Mouse (Mus musculus): ENCODE measurements around the gene Cox4i2. TPM values are rescaled to one million over a fixed set of nuclear protein-coding genes. Genes with fewer than 3 reads are reported as not detected.

Cox4i2 gene
- polyA plus RNA-seq, 1 experiment from 2014 or later: 4.4 TPM

GRCm38 (mm10) chr2:152758351-152758750 is 4.4 kb downstream of the Cox4i2 start:
- no peaks in the 10 kb centered on the region for H3K36me3 ChIP-seq
- 57% methylated on average over 4 of the region's 4 CpGs for WGBS
- no peak overlapping the region for H3K9ac ChIP-seq (replicated peaks)

GRCm38 (mm10) chr2:152763310-152763709 is 9.3 kb downstream of the Cox4i2 start:
- Histone ChIP-seq H3K4me2 (replicated peaks) (no peak overlapping the region), H3K4me3 (no peak overlapping the region)
- no peak for ATAC-seq (replicated peaks)

More at GRCm38 (mm10) chr2:152758351-152758750, 4.4 kb downstream of the Cox4i2 start:
- ATAC-seq (replicated peaks): no peak
- H3K27me3 ChIP-seq: no peaks in the 10 kb centered on the region
- H3K4me3 ChIP-seq: no peak overlapping the region
- H3K4me2 ChIP-seq (replicated peaks): no peak overlapping the region
- H3K9me3 ChIP-seq: no peaks in the 10 kb centered on the region
- H3K27ac ChIP-seq (replicated peaks): no peak overlapping the region
- H3K4me1 ChIP-seq: peaks cover 12% of the 10 kb centered on the region

GRCm38 (mm10) chr2:152764172-152765044 is 10.4 kb downstream of the Cox4i2 start:
- Histone ChIP-seq H3K9ac (replicated peaks) (no peak overlapping the region), H3K4me3 (no peak overlapping the region), H3K27ac (replicated peaks) (no peak overlapping the region), H3K4me1 (peaks cover 10% of the 10 kb centered on the region), H3K9me3 (no peaks in the 10 kb centered on the region), H3K4me2 (replicated peaks) (peak overlapping the region; percentile 19; the same call in 1 of the 2 replicates), H3K27me3 (no peaks in the 10 kb centered on the region), H3K36me3 (no peaks in the 10 kb centered on the region)
- 0 out of 2 replicates have a peak, but pooled peaks have one; percentile 12 for ATAC-seq (replicated peaks)
- 4% methylated on average over 14 of the region's 14 CpGs for WGBS

More at GRCm38 (mm10) chr2:152763310-152763709, 9.3 kb downstream of the Cox4i2 start:
- Histone ChIP-seq H3K27ac (replicated peaks) (no peak overlapping the region), H3K36me3 (no peaks in the 10 kb centered on the region), H3K9me3 (no peaks in the 10 kb centered on the region), H3K27me3 (no peaks in the 10 kb centered on the region), H3K9ac (replicated peaks) (no peak overlapping the region), H3K4me1 (peaks cover 10% of the 10 kb centered on the region)
- WGBS: 84% methylated on average over 6 of the region's 6 CpGs

GRCm38 (mm10) chr2:152765045-152765674 is 11.2 kb downstream of the Cox4i2 start:
- no peak for ATAC-seq (replicated peaks)
- Histone ChIP-seq H3K27ac (replicated peaks) (no peak overlapping the region), H3K9ac (replicated peaks) (no peak overlapping the region), H3K4me3 (no peak overlapping the region), H3K4me1 (peaks cover 10% of the 10 kb centered on the region), H3K4me2 (replicated peaks) (0 out of 2 replicates have a peak overlapping the region, but pooled peaks have one; percentile 19), H3K9me3 (no peaks in the 10 kb centered on the region), H3K36me3 (no peaks in the 10 kb centered on the region), H3K27me3 (no peaks in the 10 kb centered on the region)
- WGBS: 13% methylated on average over 7 of the region's 7 CpGs

DNA sequence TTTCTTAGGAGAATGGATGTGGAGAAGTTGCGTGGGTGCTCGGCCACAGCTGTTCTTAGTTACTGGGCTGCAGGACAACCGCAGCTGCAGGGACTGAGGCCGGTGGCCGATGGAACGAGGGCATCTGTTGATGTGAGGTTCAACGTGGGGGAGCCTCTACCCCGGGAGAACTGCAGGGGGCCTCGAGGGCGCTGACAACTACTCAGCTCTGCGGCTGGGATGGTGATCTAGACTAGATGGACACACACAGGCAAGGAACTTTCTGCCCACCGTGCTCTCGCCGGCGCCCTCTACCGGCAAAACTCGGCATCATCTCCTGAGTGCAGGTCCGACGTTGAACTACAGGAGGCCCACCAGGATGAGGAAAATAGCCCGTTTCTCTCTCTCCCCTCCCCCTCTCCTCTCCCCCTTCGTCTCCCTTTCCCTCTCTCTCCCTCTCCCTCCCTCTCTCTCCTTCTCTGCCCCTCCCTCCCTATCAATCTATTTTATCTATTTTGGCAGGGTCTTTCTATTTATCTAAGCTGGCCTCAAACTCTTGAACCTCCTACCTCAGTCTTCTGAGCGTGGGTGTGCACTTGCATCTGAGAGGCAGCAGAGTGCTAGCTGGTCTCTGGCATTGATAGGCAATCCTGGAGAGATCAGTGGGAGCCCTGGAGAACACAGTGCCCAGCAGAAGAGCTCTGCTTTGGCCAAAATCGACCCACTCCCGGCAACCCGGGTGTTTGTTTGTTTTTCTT is 12.6 kb downstream of the Cox4i2 start:
- H3K4me1 ChIP-seq: peaks cover 10% of the 10 kb centered on the region
- H3K36me3 ChIP-seq: no peaks in the 10 kb centered on the region
- no peak overlapping the region for H3K27ac ChIP-seq (replicated peaks)
- 21% methylated on average over 24 of the region's 25 CpGs for WGBS
- H3K9ac ChIP-seq (replicated peaks): no peak overlapping the region
- no peak overlapping the region for H3K4me2 ChIP-seq (replicated peaks)
- no peaks in the 10 kb centered on the region for H3K9me3 ChIP-seq
- no peaks in the 10 kb centered on the region for H3K27me3 ChIP-seq
- 0 out of 2 replicates have a peak, but pooled peaks have one; percentile 58 for ATAC-seq (replicated peaks)
- no peak overlapping the region for H3K4me3 ChIP-seq

DNA sequence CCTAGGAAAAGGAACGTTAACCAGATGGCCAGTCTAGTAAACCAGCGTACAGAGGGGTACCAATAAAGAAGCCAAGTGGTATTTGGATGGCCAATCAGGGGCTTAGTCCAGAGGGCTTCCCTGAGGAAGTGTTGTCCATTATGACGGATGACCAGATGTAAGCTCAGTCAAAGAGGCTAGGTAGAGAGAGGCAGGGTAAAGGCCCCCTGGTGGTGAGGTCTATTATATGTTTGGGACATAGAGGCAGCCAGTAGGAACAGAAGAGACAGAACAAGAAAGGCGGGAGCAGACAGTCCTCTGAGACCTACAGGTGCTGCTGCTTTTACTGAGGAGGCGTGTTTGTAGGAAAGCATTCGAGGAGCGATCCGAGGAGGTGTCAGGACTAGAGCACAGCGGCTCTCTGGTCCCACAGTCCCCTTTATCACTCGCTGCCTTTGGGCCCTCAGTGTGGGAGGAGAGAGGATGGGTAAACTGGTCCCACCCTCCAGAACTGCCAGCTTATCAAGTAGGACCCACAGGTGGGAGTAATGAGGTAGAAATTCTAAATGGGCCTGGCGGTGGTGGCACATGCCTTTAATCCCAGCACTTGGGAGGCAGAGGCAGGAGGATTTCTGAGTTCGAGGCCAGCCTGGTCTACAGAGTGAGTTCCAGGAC is 13.8 kb downstream of the Cox4i2 start:
- Histone ChIP-seq H3K9ac (replicated peaks) (no peak overlapping the region), H3K4me3 (no peak overlapping the region), H3K27ac (replicated peaks) (no peak overlapping the region), H3K4me2 (replicated peaks) (no peak overlapping the region), H3K27me3 (no peaks in the 10 kb centered on the region), H3K36me3 (no peaks in the 10 kb centered on the region), H3K9me3 (no peaks in the 10 kb centered on the region), H3K4me1 (peaks cover 10% of the 10 kb centered on the region)
- no peak for ATAC-seq (replicated peaks)
- 58% methylated on average over 12 of the region's 12 CpGs for WGBS

DNA sequence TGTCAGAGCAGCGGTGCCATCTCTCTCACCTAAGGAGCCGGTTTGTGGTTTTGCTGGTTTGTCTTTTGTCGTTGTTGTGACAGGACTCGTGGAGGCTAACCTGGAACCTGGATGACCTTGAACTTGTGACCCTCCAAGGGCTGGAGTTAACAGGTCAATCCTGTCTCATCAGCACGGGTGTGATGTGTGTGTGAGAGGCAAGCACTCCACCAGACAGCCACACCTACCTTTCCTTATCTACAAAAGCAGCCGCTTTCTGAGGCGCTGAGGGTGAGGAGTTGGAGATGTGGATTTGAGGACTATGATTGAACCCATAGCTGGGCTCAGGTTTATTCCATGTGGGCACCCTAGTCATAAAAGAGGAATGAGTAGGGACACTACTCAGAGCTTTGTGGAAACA is 15.7 kb downstream of the Cox4i2 start:
- Histone ChIP-seq H3K4me1 (peaks cover 7% of the 10 kb centered on the region), H3K27me3 (no peaks in the 10 kb centered on the region), H3K36me3 (no peaks in the 10 kb centered on the region), H3K9ac (replicated peaks) (no peak overlapping the region), H3K27ac (replicated peaks) (no peak overlapping the region), H3K9me3 (no peaks in the 10 kb centered on the region), H3K4me3 (no peak overlapping the region), H3K4me2 (replicated peaks) (no peak overlapping the region)
- WGBS: 90% methylated on average over 7 of the region's 7 CpGs
- ATAC-seq (replicated peaks): no peak

DNA sequence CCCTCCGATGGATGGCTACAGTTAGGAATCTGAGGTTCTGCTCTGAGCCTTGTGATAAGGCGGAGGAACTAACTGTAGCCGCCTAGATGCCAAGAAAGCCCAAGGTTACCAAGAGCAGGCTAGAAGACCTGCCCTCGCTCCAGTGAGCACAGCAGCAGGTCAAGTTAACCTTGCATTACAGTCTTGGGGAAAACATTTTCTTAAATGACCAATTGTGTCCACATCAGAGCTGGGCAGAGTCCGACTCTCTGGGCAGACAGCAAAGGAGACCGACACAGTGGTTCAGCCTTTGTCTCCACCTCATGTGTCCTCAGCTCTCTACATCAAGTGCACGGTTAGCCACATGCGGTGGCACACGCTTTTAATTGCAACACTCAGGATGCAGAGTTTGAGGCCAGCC is 17.6 kb downstream of the Cox4i2 start:
- Histone ChIP-seq H3K9me3 (no peaks in the 10 kb centered on the region), H3K4me1 (0 out of 2 replicates have a peak, but pooled peaks cover 4% of the 10 kb centered on the region), H3K27me3 (no peaks in the 10 kb centered on the region), H3K36me3 (no peaks in the 10 kb centered on the region), H3K4me3 (no peak overlapping the region), H3K27ac (replicated peaks) (no peak overlapping the region), H3K9ac (replicated peaks) (no peak overlapping the region), H3K4me2 (replicated peaks) (no peak overlapping the region)
- 90% methylated on average over 9 of the region's 9 CpGs for WGBS
- no peak for ATAC-seq (replicated peaks)

DNA sequence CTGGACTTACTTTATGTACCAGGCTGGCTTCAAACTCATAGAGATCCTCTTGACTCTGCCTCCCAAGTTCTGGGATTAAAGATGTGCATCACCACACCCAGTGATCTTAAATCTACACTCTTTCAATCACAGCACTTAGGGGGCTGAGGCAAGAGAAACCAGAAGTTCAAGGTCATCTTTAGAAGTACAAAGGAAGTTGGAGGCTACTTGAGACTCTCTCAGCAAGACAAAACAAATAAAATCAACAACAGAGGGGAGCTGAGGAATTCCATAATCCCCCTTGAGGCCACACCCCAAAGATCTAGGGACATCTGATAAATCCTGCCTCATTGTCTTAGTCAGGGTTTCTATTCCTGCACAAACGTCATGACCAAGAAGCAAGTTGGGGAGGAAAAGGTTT is 18.3 kb downstream of the Cox4i2 start:
- Histone ChIP-seq H3K9ac (replicated peaks) (no peak overlapping the region), H3K9me3 (no peaks in the 10 kb centered on the region), H3K4me1 (0 out of 2 replicates have a peak, but pooled peaks cover 4% of the 10 kb centered on the region), H3K4me3 (no peak overlapping the region), H3K27ac (replicated peaks) (no peak overlapping the region), H3K27me3 (no peaks in the 10 kb centered on the region), H3K4me2 (replicated peaks) (no peak overlapping the region), H3K36me3 (no peaks in the 10 kb centered on the region)
- 23% methylated on average over 1 of the region's 1 CpGs for WGBS
- no peak for ATAC-seq (replicated peaks)

DNA sequence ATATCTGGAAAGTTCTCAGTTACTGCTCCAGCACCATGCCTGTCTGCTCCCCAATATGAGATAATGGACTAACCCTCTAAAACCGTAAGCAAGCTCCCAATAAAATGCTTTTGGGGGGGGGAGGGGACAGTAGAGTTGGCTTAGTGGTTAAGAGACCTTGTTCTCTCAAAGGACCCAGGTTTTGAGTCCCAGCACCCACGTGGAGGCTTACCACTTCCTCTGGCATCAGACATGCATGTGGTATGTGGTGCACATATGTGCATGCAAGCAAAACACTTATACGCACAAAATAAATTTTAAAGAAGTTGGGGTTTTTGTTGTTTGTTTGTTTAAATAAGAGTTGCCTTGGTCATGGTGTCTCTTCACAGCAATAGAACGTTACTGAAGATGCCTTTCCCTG is 21.4 kb downstream of the Cox4i2 start:
- no peak overlapping the region for H3K4me2 ChIP-seq (replicated peaks)
- 0 out of 2 replicates have a peak, but pooled peaks cover 4% of the 10 kb centered on the region for H3K4me1 ChIP-seq
- no peak overlapping the region for H3K9ac ChIP-seq (replicated peaks)
- no peak overlapping the region for H3K27ac ChIP-seq (replicated peaks)
- no peaks in the 10 kb centered on the region for H3K9me3 ChIP-seq
- peaks cover 3% of the 10 kb centered on the region for H3K36me3 ChIP-seq
- no peaks in the 10 kb centered on the region for H3K27me3 ChIP-seq
- WGBS: 79% methylated on average over 4 of the region's 4 CpGs
- no peak overlapping the region for H3K4me3 ChIP-seq
- ATAC-seq (replicated peaks): no peak

DNA sequence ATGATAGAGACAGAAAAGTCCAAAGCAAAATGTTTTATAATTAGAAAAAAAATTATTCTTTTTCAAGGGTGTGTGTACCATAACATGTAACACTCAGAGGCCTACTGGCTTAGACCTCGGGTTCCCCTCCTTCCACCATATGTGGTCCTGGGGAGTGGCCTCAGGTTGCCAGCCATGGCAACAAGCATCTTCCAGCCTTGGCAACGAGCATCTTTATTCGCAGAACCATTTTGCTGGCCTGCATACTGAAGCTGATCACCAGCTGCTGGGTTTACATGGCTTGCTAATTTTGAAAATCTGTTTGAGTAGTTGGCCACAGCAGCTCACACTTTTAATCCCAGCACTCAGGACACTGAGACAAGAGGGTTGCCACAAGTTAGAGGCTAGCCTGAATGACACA is 22.0 kb downstream of the Cox4i2 start:
- Histone ChIP-seq H3K36me3 (peaks cover 10% of the 10 kb centered on the region), H3K4me3 (no peak overlapping the region), H3K27me3 (no peaks in the 10 kb centered on the region), H3K27ac (replicated peaks) (no peak overlapping the region), H3K4me2 (replicated peaks) (no peak overlapping the region), H3K4me1 (0 out of 2 replicates have a peak, but pooled peaks cover 4% of the 10 kb centered on the region), H3K9me3 (no peaks in the 10 kb centered on the region), H3K9ac (replicated peaks) (no peak overlapping the region)
- ATAC-seq (replicated peaks): no peak
- WGBS: 69% methylated on average over 3 of the region's 3 CpGs
